Mouse (Mus musculus): ENCODE data around the gene Capn9. TPM values are rescaled to one million over a fixed set of nuclear protein-coding genes. Genes with fewer than 3 reads are reported as not detected.

Gene Capn9
- polyA plus RNA-seq, 1 experiment: not detected

GRCm38 (mm10) chr8:124652546-124652945 is 76.6 kb downstream of the Capn9 start:
- Histone ChIP-seq H3K4me3 (ENCODE audit: low read depth, low read length) (no peak overlapping the region), H3K36me3 (ENCODE audit: control insufficient read depth, insufficient read depth, low read length, poor library complexity, severe bottlenecking) (no peaks in the 10 kb centered on the region), H3K9me3 (replicated peaks; ENCODE audit: control insufficient read depth, insufficient read depth, low read length, poor library complexity, severe bottlenecking) (no peaks in the 10 kb centered on the region), H3K27me3 (ENCODE audit: control insufficient read depth, insufficient read depth, low read length, poor library complexity, severe bottlenecking) (no peaks in the 10 kb centered on the region), H3K9ac (ENCODE audit: low read depth, poor library complexity, severe bottlenecking) (no peak overlapping the region), H3K4me1 (ENCODE audit: control insufficient read depth, insufficient read depth, low read length) (peaks cover 3% of the 10 kb centered on the region), H3K27ac (ENCODE audit: insufficient read depth, low read length) (no peak overlapping the region)
- TF ChIP-seq POLR2A (IDR thresholded peaks at IDR 0.05; ENCODE audit: insufficient read depth, low read length) (no peak), CTCF (IDR thresholded peaks at IDR 0.05; ENCODE audit: low read depth, low read length) (no peak), EP300 (IDR thresholded peaks at IDR 0.05; ENCODE audit: insufficient read depth, low read depth, low read length) (no peak)

- Histone ChIP-seq H3K9me3 (replicated peaks; ENCODE audit: control insufficient read depth, insufficient read depth, low read length, poor library complexity, severe bottlenecking) (no peaks in the 10 kb centered on the region), H3K4me1 (ENCODE audit: control insufficient read depth, insufficient read depth, low read length) (no peaks in the 10 kb centered on the region), H3K9ac (ENCODE audit: low read depth, poor library complexity, severe bottlenecking) (no peak overlapping the region), H3K4me3 (ENCODE audit: low read depth, low read length) (no peak overlapping the region), H3K36me3 (ENCODE audit: control insufficient read depth, insufficient read depth, low read length, poor library complexity, severe bottlenecking) (no peaks in the 10 kb centered on the region), H3K27ac (ENCODE audit: insufficient read depth, low read length) (no peak overlapping the region), H3K27me3 (ENCODE audit: control insufficient read depth, insufficient read depth, low read length, poor library complexity, severe bottlenecking) (no peaks in the 10 kb centered on the region)
- TF ChIP-seq EP300 (IDR thresholded peaks at IDR 0.05; ENCODE audit: insufficient read depth, low read depth, low read length) (no peak), CTCF (IDR thresholded peaks at IDR 0.05; ENCODE audit: low read depth, low read length) (no peak), POLR2A (IDR thresholded peaks at IDR 0.05; ENCODE audit: insufficient read depth, low read length) (no peak)
These were observed 77.9 kb downstream of the Capn9 start for GRCm38 (mm10) chr8:124653568-124654475.

- Histone ChIP-seq H3K4me1 (ENCODE audit: control insufficient read depth, insufficient read depth, low read length) (no peaks in the 10 kb centered on the region), H3K36me3 (ENCODE audit: control insufficient read depth, insufficient read depth, low read length, poor library complexity, severe bottlenecking) (no peaks in the 10 kb centered on the region), H3K4me3 (ENCODE audit: low read depth, low read length) (no peak overlapping the region), H3K9ac (ENCODE audit: low read depth, poor library complexity, severe bottlenecking) (no peak overlapping the region), H3K27me3 (ENCODE audit: control insufficient read depth, insufficient read depth, low read length, poor library complexity, severe bottlenecking) (no peaks in the 10 kb centered on the region), H3K27ac (ENCODE audit: insufficient read depth, low read length) (no peak overlapping the region), H3K9me3 (replicated peaks; ENCODE audit: control insufficient read depth, insufficient read depth, low read length, poor library complexity, severe bottlenecking) (no peaks in the 10 kb centered on the region)
- TF ChIP-seq EP300 (IDR thresholded peaks at IDR 0.05; ENCODE audit: insufficient read depth, low read depth, low read length) (no peak), CTCF (IDR thresholded peaks at IDR 0.05; ENCODE audit: low read depth, low read length) (no peak), POLR2A (IDR thresholded peaks at IDR 0.05; ENCODE audit: insufficient read depth, low read length) (no peak)
These were observed 82.0 kb downstream of the Capn9 start for GRCm38 (mm10) chr8:124657961-124658360.

DNA sequence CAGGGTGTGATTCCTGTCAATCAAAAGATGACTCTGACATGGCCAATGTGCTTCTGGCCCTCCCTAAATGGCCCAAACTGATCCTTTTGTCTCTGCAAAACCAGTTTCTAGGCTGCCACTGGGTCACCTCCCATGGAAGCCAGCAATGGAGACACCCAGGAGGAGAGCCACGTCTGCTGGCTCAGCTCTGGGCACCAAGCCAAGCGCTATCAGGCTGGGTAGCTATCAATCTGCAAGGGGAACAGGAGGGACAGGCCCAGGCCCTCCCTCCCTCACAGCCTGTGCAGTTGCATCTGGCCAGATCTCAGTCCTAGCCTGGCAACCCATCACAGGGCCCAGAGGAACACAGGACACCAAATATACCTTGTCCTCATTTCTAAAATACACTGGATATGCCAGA is 82.5 kb downstream of the Capn9 start:
- TF ChIP-seq POLR2A (IDR thresholded peaks at IDR 0.05; ENCODE audit: insufficient read depth, low read length) (no peak), EP300 (IDR thresholded peaks at IDR 0.05; ENCODE audit: insufficient read depth, low read depth, low read length) (no peak), CTCF (IDR thresholded peaks at IDR 0.05; ENCODE audit: low read depth, low read length) (no peak)
- no peaks in the 10 kb centered on the region for H3K4me1 ChIP-seq (ENCODE audit: control insufficient read depth, insufficient read depth, low read length)
- H3K4me3 ChIP-seq (ENCODE audit: low read depth, low read length): no peak overlapping the region
- no peak overlapping the region for H3K9ac ChIP-seq (ENCODE audit: low read depth, poor library complexity, severe bottlenecking)
- no peaks in the 10 kb centered on the region for H3K36me3 ChIP-seq (ENCODE audit: control insufficient read depth, insufficient read depth, low read length, poor library complexity, severe bottlenecking)
- H3K27ac ChIP-seq (ENCODE audit: insufficient read depth, low read length): no peak overlapping the region
- no peaks in the 10 kb centered on the region for H3K27me3 ChIP-seq (ENCODE audit: control insufficient read depth, insufficient read depth, low read length, poor library complexity, severe bottlenecking)
- H3K9me3 ChIP-seq (replicated peaks; ENCODE audit: control insufficient read depth, insufficient read depth, low read length, poor library complexity, severe bottlenecking): no peaks in the 10 kb centered on the region

- Histone ChIP-seq H3K27me3 (ENCODE audit: control insufficient read depth, insufficient read depth, low read length, poor library complexity, severe bottlenecking) (no peaks in the 10 kb centered on the region), H3K4me3 (ENCODE audit: low read depth, low read length) (no peak overlapping the region), H3K27ac (ENCODE audit: insufficient read depth, low read length) (no peak overlapping the region), H3K9ac (ENCODE audit: low read depth, poor library complexity, severe bottlenecking) (peak overlapping the region; percentile 80; the same call in 1 of the 2 replicates), H3K4me1 (ENCODE audit: control insufficient read depth, insufficient read depth, low read length) (no peaks in the 10 kb centered on the region), H3K9me3 (replicated peaks; ENCODE audit: control insufficient read depth, insufficient read depth, low read length, poor library complexity, severe bottlenecking) (no peaks in the 10 kb centered on the region), H3K36me3 (ENCODE audit: control insufficient read depth, insufficient read depth, low read length, poor library complexity, severe bottlenecking) (no peaks in the 10 kb centered on the region)
- TF ChIP-seq EP300 (IDR thresholded peaks at IDR 0.05; ENCODE audit: insufficient read depth, low read depth, low read length) (no peak), POLR2A (IDR thresholded peaks at IDR 0.05; ENCODE audit: insufficient read depth, low read length) (no peak), CTCF (IDR thresholded peaks at IDR 0.05; ENCODE audit: low read depth, low read length) (no peak)
These were observed 85.9 kb downstream of the Capn9 start for GRCm38 (mm10) chr8:124661781-124662180.

GRCm38 (mm10) chr8:124662446-124663111 is 86.7 kb downstream of the Capn9 start:
- H3K36me3 ChIP-seq (ENCODE audit: control insufficient read depth, insufficient read depth, low read length, poor library complexity, severe bottlenecking): no peaks in the 10 kb centered on the region
- H3K9me3 ChIP-seq (replicated peaks; ENCODE audit: control insufficient read depth, insufficient read depth, low read length, poor library complexity, severe bottlenecking): no peaks in the 10 kb centered on the region
- peak overlapping the region; percentile 80 for H3K9ac ChIP-seq (ENCODE audit: low read depth, poor library complexity, severe bottlenecking)
- TF ChIP-seq EP300 (IDR thresholded peaks at IDR 0.05; ENCODE audit: insufficient read depth, low read depth, low read length) (no peak), CTCF (IDR thresholded peaks at IDR 0.05; ENCODE audit: low read depth, low read length) (no peak), POLR2A (IDR thresholded peaks at IDR 0.05; ENCODE audit: insufficient read depth, low read length) (no peak)
- peak overlapping the region; percentile 72 for H3K4me3 ChIP-seq (ENCODE audit: low read depth, low read length)
- no peaks in the 10 kb centered on the region for H3K4me1 ChIP-seq (ENCODE audit: control insufficient read depth, insufficient read depth, low read length)
- no peak overlapping the region for H3K27ac ChIP-seq (ENCODE audit: insufficient read depth, low read length)
- no peaks in the 10 kb centered on the region for H3K27me3 ChIP-seq (ENCODE audit: control insufficient read depth, insufficient read depth, low read length, poor library complexity, severe bottlenecking)
